Comparison of ENCODE assay signal across 15 mouse cellular contexts in genomic region chr1:179398639-179399038, GRCm38 (mm10).
DNase-seq lines count a peak whose midpoint lies in the region; ATAC-seq and TF ChIP-seq lines count a peak whose summit lies in the region.
"Had no signal": no experiment of that assay in that cellular context is flagged by ENCODE, and none has a peak within 500 bp of the region (broad histone marks: within the 10 kb centered on the region; RNA-seq: fewer than 3 reads in every experiment).

No protein-coding gene starts in this region.

- H3K27me3 ChIP-seq in forebrain, embryonic 15.5 days = no peaks in the 10 kb centered on the region
- no peaks in the 10 kb centered on the region for H3K27me3 ChIP-seq in forebrain, embryonic 12.5 days
- H3K27me3 ChIP-seq in forebrain, postnatal 0 days (ENCODE audit: insufficient read depth, low read length) = no peaks in the 10 kb centered on the region
- no peaks in the 10 kb centered on the region for H3K27me3 ChIP-seq in forebrain, embryonic 13.5 days
- H3K27me3 ChIP-seq: embryonic facial prominence, embryonic 12.5 days had no signal

- H3K9me3 ChIP-seq in forebrain, embryonic 15.5 days = no peaks in the 10 kb centered on the region
- H3K9me3 ChIP-seq in forebrain, embryonic 12.5 days = no peaks in the 10 kb centered on the region
- H3K9me3 ChIP-seq in forebrain, postnatal 0 days (ENCODE audit: low read length) = no peaks in the 10 kb centered on the region
- no peaks in the 10 kb centered on the region for H3K9me3 ChIP-seq in forebrain, embryonic 13.5 days (replicated peaks)
- H3K9me3 ChIP-seq: embryonic facial prominence, embryonic 10.5 days; embryonic facial prominence, embryonic 12.5 days had no signal

- 59% methylated on average over 4 of the region's 4 CpGs for WGBS in forebrain, embryonic 15.5 days
- 92% methylated on average over 4 of the region's 4 CpGs for WGBS in forebrain, embryonic 12.5 days
- WGBS in forebrain, postnatal 0 days = 52% methylated on average over 4 of the region's 4 CpGs
- 92% methylated on average over 4 of the region's 4 CpGs for whole genome bisulfite sequencing in forebrain, embryonic 13.5 days

- H3K4me1 ChIP-seq in forebrain, embryonic 15.5 days = peaks cover 2% of the 10 kb centered on the region; the same call in 1 of the 2 replicates
- H3K4me1 ChIP-seq in forebrain, embryonic 12.5 days = no peaks in the 10 kb centered on the region
- no peaks in the 10 kb centered on the region for H3K4me1 ChIP-seq in forebrain, postnatal 0 days (ENCODE audit: insufficient read depth)
- H3K4me1 ChIP-seq in forebrain, embryonic 13.5 days = no peaks in the 10 kb centered on the region
- H3K4me1 ChIP-seq: embryonic facial prominence, embryonic 12.5 days had no signal

- no peak overlapping the region for H3K9ac ChIP-seq in forebrain, embryonic 15.5 days (replicated peaks)
- H3K9ac ChIP-seq in forebrain, embryonic 12.5 days = no peak overlapping the region
- no peak overlapping the region for H3K9ac ChIP-seq in forebrain, postnatal 0 days
- H3K9ac ChIP-seq in forebrain, embryonic 13.5 days = no peak overlapping the region
- H3K9ac ChIP-seq: embryonic facial prominence, embryonic 12.5 days had no signal

- 0 out of 2 replicates have a peak, but pooled peaks have one; percentile 51 for ATAC-seq in forebrain, embryonic 15.5 days (replicated peaks)
- no peak for ATAC-seq in forebrain, embryonic 12.5 days (ENCODE audit: low FRiP score)
- peak; percentile 36; the same call in 1 of the 2 replicates for ATAC-seq in forebrain, postnatal 0 days
- ATAC-seq in forebrain, embryonic 13.5 days = no peak; the same call in 1 of the 2 replicates

- no peak for TF ChIP-seq CTCF in forebrain, postnatal 0 days (IDR thresholded peaks at IDR 0.05; ENCODE audit: low read depth)

- H3K36me3 ChIP-seq in forebrain, embryonic 15.5 days = no peaks in the 10 kb centered on the region
- no peaks in the 10 kb centered on the region for H3K36me3 ChIP-seq in forebrain, embryonic 12.5 days (replicated peaks)
- no peaks in the 10 kb centered on the region for H3K36me3 ChIP-seq in forebrain, postnatal 0 days (ENCODE audit: insufficient read depth)
- H3K36me3 ChIP-seq in forebrain, embryonic 13.5 days (ENCODE audit: poor library complexity, severe bottlenecking) = no peaks in the 10 kb centered on the region
- H3K36me3 ChIP-seq: embryonic facial prominence, embryonic 12.5 days had no signal

- H3K4me3 ChIP-seq in forebrain, embryonic 15.5 days = no peak overlapping the region
- no peak overlapping the region for H3K4me3 ChIP-seq in forebrain, embryonic 12.5 days (replicated peaks)
- no peak overlapping the region for H3K4me3 ChIP-seq in forebrain, postnatal 0 days (ENCODE audit: low read depth, low read length)
- no peak overlapping the region for H3K4me3 ChIP-seq in forebrain, embryonic 13.5 days
- H3K4me3 ChIP-seq: embryonic facial prominence, embryonic 10.5 days; embryonic facial prominence, embryonic 12.5 days had no signal

- no peak overlapping the region for H3K4me2 ChIP-seq in forebrain, embryonic 15.5 days (replicated peaks)
- no peak overlapping the region for H3K4me2 ChIP-seq in forebrain, embryonic 12.5 days
- H3K4me2 ChIP-seq in forebrain, postnatal 0 days (ENCODE audit: low read depth) = no peak overlapping the region
- H3K4me2 ChIP-seq in forebrain, embryonic 13.5 days = no peak overlapping the region
- H3K4me2 ChIP-seq: embryonic facial prominence, embryonic 12.5 days had no signal

- DNase-seq in forebrain, postnatal 0 days = no peak
- DNase-seq in left cerebral cortex, adult 8-10 months (ENCODE audit: low spot score in 2 of 2) = no peak
- DNase-seq: adrenal gland, adult 2 months; adrenal gland, postnatal 10 days; adrenal gland, postnatal 25 days; cerebellum, adult 11-12 months; cerebellum, adult 2 months; cerebellum, adult 9-10 months; cerebellum, postnatal 10 days; cerebellum, postnatal 25 days had no signal

- H3K27ac ChIP-seq in forebrain, embryonic 15.5 days (replicated peaks) = no peak overlapping the region
- no peak overlapping the region for H3K27ac ChIP-seq in forebrain, embryonic 12.5 days
- no peak overlapping the region for H3K27ac ChIP-seq in forebrain, postnatal 0 days (ENCODE audit: low read depth, low read length)
- H3K27ac ChIP-seq in forebrain, embryonic 13.5 days = no peak overlapping the region
- H3K27ac ChIP-seq: embryonic facial prominence, embryonic 10.5 days; embryonic facial prominence, embryonic 12.5 days had no signal

Comparison
In these comparisons a context has a peak if more than half of its experiments do, and no peak if none do; other contexts are left out.
1. ATAC-seq: peak in forebrain, embryonic 15.5 days (single experiment) and forebrain, postnatal 0 days (single experiment); none in forebrain, embryonic 12.5 days (single experiment) and forebrain, embryonic 13.5 days (single experiment).